Mouse (Mus musculus) olfactory bulb, adult 2 months (tissue): Measurements from ENCODE around the gene Lama1. TPM values are rescaled to one million over a fixed set of nuclear protein-coding genes. Genes with fewer than 3 reads are reported as not detected.

Experiments used
- H3K27ac ChIP-seq: fragments of 200-500 bp; 2 replicates; pipeline ENCODE4 v1.5.1; 2012; ENCODE audit warnings: low read depth, low read length; ENCODE audit not compliant: insufficient read depth
- H3K4me1 ChIP-seq: fragments of 200-500 bp; 2 replicates; pipeline ENCODE4 v1.6.1; 2012; ENCODE audit warnings: low read length; ENCODE audit not compliant: control insufficient read depth, insufficient read depth
- H3K4me3 ChIP-seq: fragments of 200-500 bp; 2 replicates; pipeline ENCODE4 v1.5.1; 2012; ENCODE audit warnings: mild to moderate bottlenecking, low read depth, low read length, moderate library complexity; ENCODE audit not compliant: insufficient read depth
- CTCF ChIP-seq: fragments of 200-500 bp; IDR thresholded peaks from 2 replicates; pipeline ENCODE4 v1.5.1; 2012; ENCODE audit warnings: low read depth, mild to moderate bottlenecking, low read length, moderate library complexity; ENCODE audit not compliant: insufficient read depth
- POLR2A ChIP-seq: fragments of 200-500 bp; IDR thresholded peaks from 2 replicates; pipeline ENCODE4 v1.6.1; 2012; ENCODE audit warnings: mild to moderate bottlenecking, low read depth, low read length, moderate library complexity; ENCODE audit not compliant: insufficient read depth
- WGBS: fragments of 180-500 bp; shearing (Covaris S2); methylation state at CpG from one replicate; pipeline ENCODE4 v1.1.7; 2018; 5-methylcytosine and 5-hydroxymethylcytosine counted together
- polyA plus RNA-seq: library from polyadenylated mRNA; stranded (reverse); fragments of >200 nt; gene quantifications from 2 replicates; pipeline ENCODE4 v1.2.4, GENCODE M21; 2012; ENCODE audit warnings: low replicate concordance; ENCODE audit not compliant: missing spikeins, insufficient read depth, insufficient read length

The Lama1 gene
- polyA plus RNA-seq, 1 experiment: not detected

- 42% methylated on average over 6 of the region's 6 CpGs for WGBS
- TF ChIP-seq POLR2A (no peak), CTCF (no peak)
- Histone ChIP-seq H3K4me3 (no peak overlapping the region), H3K4me1 (no peaks in the 10 kb centered on the region; the same call in 1 of the 2 replicates), H3K27ac (no peak overlapping the region)
These were observed 13.3 kb downstream of the Lama1 start for GRCm38 (mm10) chr17:67710377-67710781.

GRCm38 (mm10) chr17:67711361-67711760 is 14.3 kb downstream of the Lama1 start:
- TF ChIP-seq CTCF (no peak), POLR2A (no peak)
- 81% methylated on average over 4 of the region's 4 CpGs for WGBS

GRCm38 (mm10) chr17:67712929-67713328 is 15.9 kb downstream of the Lama1 start:
- H3K4me1 ChIP-seq: no peaks in the 10 kb centered on the region; the same call in 1 of the 2 replicates
- no peak overlapping the region for H3K4me3 ChIP-seq
- no peak for TF ChIP-seq CTCF
- TF ChIP-seq POLR2A: no peak
- H3K27ac ChIP-seq: no peak overlapping the region
- WGBS: 78% methylated on average over 7 of the region's 7 CpGs

More at GRCm38 (mm10) chr17:67711361-67711760, 14.3 kb downstream of the Lama1 start:
- Histone ChIP-seq H3K4me3 (no peak overlapping the region), H3K27ac (no peak overlapping the region), H3K4me1 (no peaks in the 10 kb centered on the region; the same call in 1 of the 2 replicates)

DNA sequence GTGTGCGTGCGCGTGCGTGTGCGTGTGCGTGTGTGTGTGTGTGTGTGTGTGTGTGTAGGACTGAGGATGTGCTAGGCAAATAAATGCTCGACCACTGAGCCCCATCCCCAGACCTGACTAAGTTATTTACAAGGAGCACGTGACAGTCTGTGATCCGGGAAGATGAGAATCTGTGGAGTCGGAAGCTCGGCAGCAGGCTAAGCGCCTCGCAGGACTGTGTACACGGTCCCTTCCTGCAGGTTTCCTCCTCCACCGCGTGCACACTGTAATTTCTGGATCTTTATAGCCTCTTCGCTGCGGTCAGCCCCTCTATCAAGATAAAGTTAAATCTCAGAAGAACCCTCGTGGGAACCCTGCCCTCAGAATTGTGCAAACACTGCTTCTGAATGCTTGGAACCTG is 18.4 kb downstream of the Lama1 start:
- no peak for TF ChIP-seq POLR2A
- no peak for TF ChIP-seq CTCF
- 69% methylated on average over 19 of the region's 19 CpGs for WGBS
- H3K4me3 ChIP-seq: no peak overlapping the region
- H3K27ac ChIP-seq: no peak overlapping the region
- no peaks in the 10 kb centered on the region; the same call in 1 of the 2 replicates for H3K4me1 ChIP-seq

GRCm38 (mm10) chr17:67722055-67722454 is 25.0 kb downstream of the Lama1 start:
- Histone ChIP-seq H3K4me3 (no peak overlapping the region), H3K27ac (no peak overlapping the region), H3K4me1 (no peaks in the 10 kb centered on the region)
- WGBS: 44% methylated on average over 7 of the region's 7 CpGs
- TF ChIP-seq POLR2A: no peak
- no peak for TF ChIP-seq CTCF

DNA sequence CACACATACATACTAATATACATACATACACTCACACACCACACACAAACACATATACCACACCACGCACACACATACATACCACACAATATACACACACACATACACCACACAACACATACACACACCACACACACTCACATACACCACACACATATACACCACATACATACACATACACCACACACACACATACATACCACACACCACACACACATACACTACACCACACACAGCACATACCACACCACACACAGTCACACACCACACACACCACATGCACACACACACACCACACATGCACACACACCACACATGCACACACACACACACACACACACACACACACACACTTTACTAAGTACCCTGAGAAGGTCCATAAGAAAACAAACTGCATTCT is 25.5 kb downstream of the Lama1 start:
- WGBS: 100% methylated on average over 1 of the region's 1 CpGs
- TF ChIP-seq POLR2A: no peak
- TF ChIP-seq CTCF: no peak
- H3K4me1 ChIP-seq: no peaks in the 10 kb centered on the region
- H3K27ac ChIP-seq: no peak overlapping the region
- H3K4me3 ChIP-seq: no peak overlapping the region

GRCm38 (mm10) chr17:67723175-67724067 is 26.4 kb downstream of the Lama1 start:
- WGBS: 64% methylated on average over 14 of the region's 14 CpGs
- no peak overlapping the region for H3K27ac ChIP-seq
- H3K4me3 ChIP-seq: no peak overlapping the region
- no peaks in the 10 kb centered on the region for H3K4me1 ChIP-seq
- TF ChIP-seq POLR2A (no peak), CTCF (no peak)

DNA sequence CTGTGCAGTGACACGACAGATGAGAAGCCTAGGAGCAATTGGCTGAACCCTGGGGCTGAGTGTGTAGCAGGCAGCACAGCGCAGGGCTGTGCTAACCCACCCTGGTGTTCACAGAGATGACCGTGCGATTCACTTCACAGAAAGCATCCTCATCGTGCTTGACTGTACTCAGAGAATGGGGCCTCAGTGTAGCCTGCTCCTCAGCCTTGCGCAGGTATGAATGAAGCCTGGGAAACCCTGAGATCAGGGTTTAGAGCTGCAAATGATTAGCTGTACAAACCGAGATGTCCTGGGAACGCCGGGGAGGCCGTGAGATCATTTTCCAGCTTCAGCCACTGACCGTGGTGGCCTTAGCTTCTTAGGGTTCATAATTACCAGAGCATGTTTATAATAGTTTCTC is 29.5 kb downstream of the Lama1 start:
- H3K4me3 ChIP-seq: no peak overlapping the region
- no peak overlapping the region for H3K27ac ChIP-seq
- TF ChIP-seq CTCF (no peak), POLR2A (no peak)
- 91% methylated on average over 11 of the region's 11 CpGs for WGBS
- no peaks in the 10 kb centered on the region for H3K4me1 ChIP-seq

GRCm38 (mm10) chr17:67728751-67729150 is 31.7 kb downstream of the Lama1 start:
- no peak for TF ChIP-seq POLR2A
- no peak for TF ChIP-seq CTCF
- no peaks in the 10 kb centered on the region for H3K4me1 ChIP-seq
- WGBS: 86% methylated on average over 7 of the region's 7 CpGs
- H3K27ac ChIP-seq: no peak overlapping the region
- no peak overlapping the region for H3K4me3 ChIP-seq
